Mouse (Mus musculus): Measurements from ENCODE around the gene Ppp1r18.

The Ppp1r18 gene

GRCm38 (mm10) chr17:35869346-35870067 is 4.1 kb downstream of the Ppp1r18 start:
- DNase-seq (ENCODE audit: low spot score), result peak; percentile 43

DNA sequence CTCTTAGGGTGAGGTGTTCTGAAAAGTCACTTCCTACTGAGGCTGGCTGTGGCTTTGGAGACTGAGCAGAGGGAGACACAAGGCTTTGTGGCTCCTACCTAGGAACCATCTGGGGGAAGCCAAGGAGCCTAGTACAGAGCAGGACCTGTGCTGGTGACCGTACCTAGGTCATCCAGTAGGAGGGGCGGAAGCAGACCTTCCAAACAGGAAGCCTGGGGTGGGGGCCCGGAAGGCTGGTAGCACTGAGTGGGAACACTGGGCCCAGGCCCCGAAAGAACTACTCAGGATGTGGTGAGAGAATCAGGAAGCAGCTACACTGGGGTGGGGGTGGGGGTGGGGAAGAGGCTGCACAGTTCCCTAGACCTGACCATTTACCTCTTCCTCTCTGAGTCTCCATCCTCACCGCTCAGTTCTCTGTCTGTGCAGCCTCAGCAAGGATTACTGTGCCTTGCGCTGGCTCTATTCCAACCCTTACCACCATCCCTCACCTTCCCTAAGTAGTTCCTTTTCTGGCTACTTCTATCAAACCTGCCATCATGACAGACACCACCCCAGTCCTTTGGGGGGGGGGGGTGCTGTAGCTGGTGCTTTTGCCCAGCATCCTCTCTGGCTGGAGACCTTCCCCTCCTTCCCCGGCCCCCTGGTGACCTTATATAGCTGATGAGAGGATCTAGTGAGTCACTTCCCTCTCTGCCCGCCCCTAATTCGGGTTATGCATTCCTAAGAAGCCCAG is 4.9 kb downstream of the Ppp1r18 start:
- peak; percentile 39 for DNase-seq (ENCODE audit: low spot score)

DNA sequence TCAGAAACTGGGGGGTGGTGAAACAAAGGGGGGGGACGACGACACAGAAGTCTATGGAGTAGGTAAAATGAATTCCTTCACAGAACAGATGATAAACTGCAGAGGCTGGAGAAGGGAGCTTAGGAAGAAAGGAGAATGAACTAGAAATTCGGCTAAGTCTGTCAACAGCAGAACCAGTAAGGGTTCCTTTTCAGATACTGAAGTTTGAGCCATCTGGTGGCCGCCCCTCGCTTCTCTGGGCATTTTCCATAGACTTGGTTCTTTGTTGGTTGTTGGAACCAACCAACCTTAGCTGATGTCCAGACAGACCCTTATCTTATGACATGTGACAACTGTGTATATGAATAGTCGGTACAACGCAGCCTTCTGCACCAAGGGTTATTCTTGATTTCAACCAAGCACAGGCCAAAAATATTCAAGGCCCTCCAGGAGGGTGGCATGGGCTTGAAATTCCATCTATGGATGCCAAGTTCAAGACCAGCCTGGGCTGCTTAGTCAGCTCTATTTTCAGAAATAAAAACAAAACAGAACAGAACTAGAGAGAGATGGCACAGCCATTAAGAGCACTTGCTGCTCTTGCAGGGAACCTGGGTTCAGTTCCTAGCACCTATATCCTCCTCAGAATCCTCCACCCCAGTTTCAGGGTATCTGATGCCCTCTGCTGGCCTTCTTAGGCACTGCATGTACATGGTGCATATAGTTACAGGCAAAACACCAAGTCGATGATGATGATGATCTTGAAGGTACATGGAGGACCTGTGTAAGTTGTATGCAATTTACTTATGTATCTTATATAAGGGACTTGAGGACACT is 5.7 kb downstream of the Ppp1r18 start:
- DNase-seq (ENCODE audit: low spot score), result no peak

DNA sequence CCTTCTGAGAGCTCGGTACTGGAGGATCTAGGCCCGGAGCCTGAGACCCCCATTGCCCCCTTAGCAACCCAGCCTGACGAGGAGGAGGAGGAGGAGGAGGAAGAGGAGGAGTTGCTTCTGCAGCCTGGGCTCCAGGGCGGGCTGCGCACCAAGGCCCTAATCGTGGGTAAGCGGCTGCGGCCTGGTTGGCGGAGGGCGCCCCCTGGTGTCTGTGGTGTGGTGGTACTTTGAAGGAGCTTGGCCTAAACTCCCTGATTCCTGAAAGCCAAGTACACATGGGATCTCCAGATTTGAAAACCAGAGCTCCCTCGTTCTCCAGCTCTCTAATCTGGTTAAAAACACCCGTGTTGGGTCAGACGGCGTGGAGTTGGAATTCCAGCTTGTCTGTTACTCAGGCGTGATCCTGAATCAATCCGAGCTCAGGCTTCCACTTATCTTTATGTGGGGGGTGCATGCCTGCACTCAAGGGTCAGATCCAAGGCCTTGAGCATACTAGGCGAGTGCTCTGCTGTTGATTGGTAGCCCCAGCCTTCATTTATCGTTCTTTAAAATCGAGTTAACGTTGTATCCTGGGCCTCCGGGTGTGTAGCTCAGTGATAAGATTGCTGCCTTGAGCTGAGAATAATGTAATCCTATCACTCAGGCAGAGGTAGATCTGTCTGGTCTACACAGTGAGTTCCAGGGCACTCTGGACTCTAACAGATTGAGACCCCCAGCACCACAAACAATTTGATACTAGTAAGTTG is 8.6 kb downstream of the Ppp1r18 start:
- peak; percentile 89 for DNase-seq (ENCODE audit: low spot score)

DNA sequence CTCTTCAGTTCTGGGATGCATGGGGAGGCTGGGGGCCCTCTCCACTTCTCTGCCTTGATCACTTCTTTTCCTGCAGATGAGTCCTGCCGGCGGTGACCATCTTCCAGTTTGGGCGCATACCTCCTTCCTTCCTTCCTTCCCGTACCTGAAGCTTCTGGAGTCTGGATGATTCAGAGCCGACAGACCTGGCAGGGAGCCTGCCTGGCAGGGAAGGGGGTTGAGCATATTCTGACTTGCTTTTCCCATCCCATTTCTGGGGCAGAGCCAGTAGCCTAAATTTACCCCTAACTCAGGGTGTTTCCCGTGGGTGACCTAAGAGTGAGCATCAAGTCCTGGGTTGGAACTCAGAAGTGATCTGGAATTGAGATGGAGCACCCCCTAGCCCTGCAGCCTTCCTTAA is 9.3 kb downstream of the Ppp1r18 start:
- no peak for DNase-seq (ENCODE audit: low spot score)

DNA sequence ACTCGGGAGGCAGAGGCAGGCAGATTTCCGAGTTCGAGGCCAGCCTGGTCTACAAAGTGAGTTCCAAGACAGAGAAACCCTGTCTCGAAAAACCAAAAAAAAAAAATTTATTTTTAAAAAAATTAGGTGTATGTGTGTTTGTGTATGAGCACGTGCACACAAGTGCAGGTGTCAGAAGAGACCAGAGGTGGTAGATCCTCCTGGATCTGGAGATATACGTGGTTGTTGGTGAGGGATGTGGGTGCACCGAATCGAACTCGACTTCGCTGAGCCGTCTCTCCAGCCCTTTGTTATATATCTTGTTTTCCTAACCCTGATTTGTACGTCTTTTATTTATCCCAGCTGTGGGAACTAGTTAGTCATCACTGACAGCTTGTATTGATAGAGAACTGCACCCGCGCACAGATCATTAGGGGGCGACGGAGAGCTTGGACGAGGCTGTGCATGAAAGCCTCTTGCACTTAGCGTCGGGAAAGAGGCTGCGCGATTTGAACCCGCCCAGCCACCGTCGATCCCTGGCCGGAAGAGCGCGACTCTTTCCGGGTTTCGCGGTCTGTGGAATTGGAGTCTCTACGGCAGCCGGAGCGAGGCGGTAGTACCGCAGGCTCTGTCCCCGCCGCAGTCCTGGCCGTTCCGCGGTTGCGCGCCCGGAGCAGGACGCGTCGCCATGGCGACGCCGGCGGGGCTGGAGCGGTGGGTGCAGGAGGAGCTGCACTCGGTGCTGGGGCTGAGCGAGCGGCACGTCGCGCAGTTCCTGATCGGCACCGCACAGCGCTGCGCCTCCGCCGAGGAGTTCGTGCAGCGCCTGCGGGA is 14.1 kb downstream of the Ppp1r18 start, which contains the start of gene Dhx16:
Dhx16 (plus strand) TSS at position 575 of the 813 bp plus-strand sequence.
- DNase-seq (ENCODE audit: low spot score), result peak; percentile 93

GRCm38 (mm10) chr17:35882924-35883323 is 17.5 kb downstream of the Ppp1r18 start:
- DNase-seq (ENCODE audit: low spot score), result no peak

DNA sequence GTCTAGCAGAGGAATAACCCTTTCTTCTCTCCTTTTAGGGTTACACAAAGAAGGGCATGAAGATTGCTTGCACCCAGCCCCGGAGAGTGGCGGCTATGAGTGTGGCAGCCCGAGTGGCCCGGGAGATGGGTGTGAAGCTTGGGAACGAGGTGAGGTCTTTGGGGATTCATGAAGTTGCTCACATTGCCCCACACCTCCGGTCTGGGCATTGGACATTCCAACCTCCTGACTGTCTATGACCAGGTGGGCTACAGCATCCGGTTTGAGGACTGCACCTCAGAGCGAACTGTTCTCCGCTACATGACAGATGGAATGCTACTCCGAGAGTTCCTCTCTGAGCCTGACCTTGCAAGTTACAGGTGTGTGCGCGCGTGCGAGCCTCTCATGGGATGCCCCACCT is 18.4 kb downstream of the Ppp1r18 start:
- DNase-seq (ENCODE audit: low spot score), result no peak

DNA sequence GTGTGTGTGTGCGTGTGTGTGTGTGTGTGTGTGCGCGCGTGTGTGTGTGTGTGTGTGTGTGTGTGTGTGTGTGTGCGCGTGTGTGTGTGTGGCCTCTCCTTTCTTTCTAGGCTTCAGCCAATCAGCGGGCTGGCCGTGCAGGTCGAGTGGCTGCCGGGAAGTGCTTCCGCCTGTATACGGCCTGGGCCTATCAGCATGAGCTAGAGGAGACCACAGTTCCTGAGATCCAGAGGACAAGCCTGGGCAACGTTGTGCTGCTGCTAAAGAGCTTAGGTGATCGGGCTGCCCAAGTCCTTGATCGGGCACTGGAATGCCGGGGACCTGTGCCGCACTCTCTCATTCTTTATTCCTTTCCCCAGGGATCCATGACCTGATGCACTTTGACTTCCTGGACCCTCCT is 22.3 kb downstream of the Ppp1r18 start:
- DNase-seq (ENCODE audit: low spot score), result no peak

GRCm38 (mm10) chr17:35896781-35897643 is 31.6 kb downstream of the Ppp1r18 start, which contains the start of gene 2310061I04Rik:
Gene 2310061I04Rik, minus strand, starts transcription at chr17:35897431.
- peak; percentile 93 for DNase-seq (ENCODE audit: low spot score)

- DNase-seq (ENCODE audit: low spot score), result no peak
Observed at GRCm38 (mm10) chr17:35897644-35898573, 32.5 kb downstream of the Ppp1r18 start.

DNA sequence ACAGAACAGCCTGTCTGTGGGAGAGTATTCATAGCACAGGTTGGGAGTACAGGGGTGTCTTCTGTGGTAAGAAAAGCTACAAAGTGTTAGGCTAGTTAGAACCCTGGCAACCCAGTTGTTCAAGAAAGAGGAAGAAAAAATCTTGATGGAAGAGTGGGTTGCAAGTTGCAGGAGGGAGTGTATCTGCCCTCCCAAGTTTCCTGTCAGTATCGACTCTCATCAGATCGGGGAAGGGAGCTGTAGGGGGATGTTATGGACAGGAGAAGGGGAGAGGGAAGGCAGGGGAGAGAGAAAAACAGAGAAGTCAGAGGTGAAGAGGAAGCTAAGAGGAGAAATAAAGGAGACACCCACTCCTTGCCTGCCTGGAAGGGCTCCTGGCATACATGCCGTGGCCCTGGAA is 35.2 kb downstream of the Ppp1r18 start:
- DNase-seq (ENCODE audit: low spot score), result no peak

DNA sequence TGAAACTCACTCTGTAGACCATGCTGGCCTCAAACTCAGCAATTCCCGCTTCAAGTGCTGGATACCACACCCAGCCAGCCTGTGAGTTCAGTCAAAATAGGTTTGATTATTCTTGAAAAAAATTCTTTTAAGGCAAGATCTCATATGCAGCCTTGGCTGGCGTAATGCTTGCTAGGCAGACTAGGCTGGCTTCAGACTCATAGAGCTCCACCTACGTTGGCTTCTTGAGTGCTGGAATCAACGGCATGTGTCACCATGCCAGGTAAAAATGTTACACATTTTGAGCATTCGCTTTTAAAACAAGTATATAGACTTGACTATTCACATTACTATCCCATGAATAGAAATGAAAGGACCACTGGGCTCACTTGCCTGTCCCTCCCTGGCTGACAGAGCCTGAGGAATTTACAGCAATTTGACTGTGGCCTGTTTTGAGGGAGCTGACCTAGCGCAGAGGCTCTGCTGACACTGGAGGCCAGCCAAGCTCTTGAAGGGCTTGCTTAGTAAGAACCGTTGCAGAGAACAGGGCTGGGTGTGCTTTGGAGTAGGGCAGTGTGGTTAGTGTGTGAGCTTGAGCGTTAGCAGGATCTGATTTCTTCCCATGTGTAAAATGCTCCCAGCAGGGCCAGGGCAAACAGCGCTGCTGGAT is 38.1 kb downstream of the Ppp1r18 start:
- DNase-seq (ENCODE audit: low spot score), result no peak

GRCm38 (mm10) chr17:35903992-35904355 is 38.6 kb downstream of the Ppp1r18 start:
- DNase-seq (ENCODE audit: low spot score), result no peak

- DNase-seq (ENCODE audit: low spot score), result no peak
Observed at GRCm38 (mm10) chr17:35905587-35905986, 40.2 kb downstream of the Ppp1r18 start.

- no peak for DNase-seq (ENCODE audit: low spot score)
Observed at GRCm38 (mm10) chr17:35907609-35908008, 42.2 kb downstream of the Ppp1r18 start.

- no peak for DNase-seq (ENCODE audit: low spot score)
Observed at GRCm38 (mm10) chr17:35909186-35909918, 44.0 kb downstream of the Ppp1r18 start.

- peak; percentile 93 for DNase-seq (ENCODE audit: low spot score)
Observed at GRCm38 (mm10) chr17:35909919-35910369, 44.6 kb downstream of the Ppp1r18 start, which contains the start of gene Atat1. Gene Atat1, minus strand, starts transcription at chr17:35910075.

All from ovary, postnatal 36 days (tissue).